Mouse (Mus musculus) lung, adult 2 months (tissue): ENCODE measurements around the gene Dnah17.

Experiments used
- CTCF ChIP-seq: fragments of 200-500 bp; IDR thresholded peaks from 2 replicates; pipeline ENCODE4 v1.5.1; 2011; ENCODE audit warnings: mild to moderate bottlenecking, low read length, control low read depth; ENCODE audit not compliant: insufficient read depth
- POLR2A ChIP-seq: fragments of 200-500 bp; IDR thresholded peaks from 2 replicates; pipeline ENCODE4 v1.6.1; 2011; ENCODE audit warnings: low read depth, mild to moderate bottlenecking, control low read depth, low read length, borderline replicate concordance; ENCODE audit errors: extremely low read depth

- TF ChIP-seq CTCF (no peak), POLR2A (no peak)
Observed at GRCm38 (mm10) chr11:118150115-118150701, 19.8 kb upstream of the Dnah17 start.
